Mouse (Mus musculus) CD4-positive, CD25-positive, alpha-beta regulatory T cell, adult 4 months (primary cell): ENCODE results near the gene Kcnrg. TPM values are rescaled to one million over a fixed set of nuclear protein-coding genes. Genes with fewer than 3 reads are reported as not detected.
A peak's percentile ranks its signal among the peaks of the same experiment; 100 is the strongest.

Experiments
- ATAC-seq: one replicate; pipeline ENCODE4 v1.8.0; 2017
- polyA plus RNA-seq, 2 experiments: library from polyadenylated mRNA; unstranded; fragments of 100-300 nt; shearing (Covaris generic); gene quantifications; one replicate each; pipeline ENCODE4 v1.2.1; 2017

Gene Kcnrg
- polyA plus RNA-seq, 2 experiments from 2014 or later = 0.52 to 1.0 TPM

DNA sequence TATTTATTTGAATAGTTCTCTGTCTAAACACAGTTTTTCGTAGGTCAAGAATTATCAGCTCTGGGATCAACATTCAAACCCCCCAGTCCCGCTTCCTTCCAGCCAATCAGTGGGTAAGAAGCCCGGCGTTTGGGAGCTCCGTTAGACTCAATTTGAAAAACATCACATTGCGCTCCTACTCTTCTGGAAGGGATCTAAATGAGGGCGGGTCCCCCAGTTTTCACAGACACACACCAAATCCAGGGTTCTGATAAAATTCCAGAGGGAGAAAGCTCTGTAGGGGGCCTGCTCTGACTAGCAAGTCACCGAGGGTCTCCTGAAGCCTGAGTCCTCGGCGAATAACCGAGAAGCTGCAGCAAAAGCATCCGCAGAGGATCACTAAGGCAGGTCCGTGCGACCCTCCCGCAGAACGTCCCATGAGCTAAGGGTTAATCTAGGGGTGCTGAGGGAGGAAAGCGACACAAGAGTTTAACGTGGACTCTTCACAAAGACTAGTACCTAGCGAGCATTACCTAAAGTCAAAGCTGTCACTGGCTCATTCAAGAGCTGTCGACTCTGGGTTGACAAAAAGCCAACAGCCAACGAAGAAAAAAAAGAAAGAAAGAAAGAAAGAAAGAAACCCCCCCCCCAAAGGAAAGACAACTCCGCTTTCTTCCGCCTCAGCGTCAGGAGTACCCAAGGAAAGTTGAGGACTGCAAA, 40.1 kb downstream of the Kcnrg start:
- ATAC-seq = peak; percentile 3

DNA sequence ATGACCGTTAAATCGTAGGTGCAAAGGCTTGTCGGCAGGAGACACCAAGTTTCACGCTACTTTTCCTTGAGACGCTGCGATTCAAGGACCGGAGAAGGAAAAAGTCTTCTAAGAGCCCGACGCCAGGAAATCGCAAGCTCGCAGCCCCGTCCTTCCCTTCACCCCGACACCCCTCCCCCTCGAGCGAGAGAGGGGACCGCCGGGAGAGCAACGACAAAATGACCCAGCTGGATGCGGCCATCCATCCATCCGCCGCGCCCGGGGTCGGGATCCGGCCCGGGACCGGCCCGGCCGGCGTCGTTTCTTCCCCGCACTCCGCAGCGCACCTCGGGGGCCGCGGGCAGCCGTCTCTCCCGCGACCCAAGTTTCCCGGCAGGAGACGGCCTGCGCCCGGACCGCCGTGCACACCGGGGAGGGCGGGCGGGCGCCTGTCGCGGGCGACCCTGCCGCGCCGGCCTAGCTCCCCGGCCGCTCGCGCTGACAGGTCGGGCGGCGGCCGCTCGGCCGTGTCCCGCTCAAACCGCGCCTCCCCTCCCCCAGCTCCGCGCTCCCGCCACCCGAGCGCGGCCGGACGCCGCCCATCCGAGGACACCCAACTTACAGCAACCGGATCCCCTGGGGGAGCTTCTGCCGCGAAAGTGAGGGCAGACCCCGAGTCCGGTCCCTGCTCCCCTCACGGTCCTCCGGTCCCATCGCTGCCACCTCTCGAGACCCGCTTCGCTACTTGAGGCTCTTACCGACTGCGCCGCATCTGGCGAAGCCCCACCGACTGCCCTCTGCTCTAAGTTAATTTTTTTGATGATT, 40.8 kb downstream of the Kcnrg start:
- ATAC-seq = peak; percentile 15

DNA sequence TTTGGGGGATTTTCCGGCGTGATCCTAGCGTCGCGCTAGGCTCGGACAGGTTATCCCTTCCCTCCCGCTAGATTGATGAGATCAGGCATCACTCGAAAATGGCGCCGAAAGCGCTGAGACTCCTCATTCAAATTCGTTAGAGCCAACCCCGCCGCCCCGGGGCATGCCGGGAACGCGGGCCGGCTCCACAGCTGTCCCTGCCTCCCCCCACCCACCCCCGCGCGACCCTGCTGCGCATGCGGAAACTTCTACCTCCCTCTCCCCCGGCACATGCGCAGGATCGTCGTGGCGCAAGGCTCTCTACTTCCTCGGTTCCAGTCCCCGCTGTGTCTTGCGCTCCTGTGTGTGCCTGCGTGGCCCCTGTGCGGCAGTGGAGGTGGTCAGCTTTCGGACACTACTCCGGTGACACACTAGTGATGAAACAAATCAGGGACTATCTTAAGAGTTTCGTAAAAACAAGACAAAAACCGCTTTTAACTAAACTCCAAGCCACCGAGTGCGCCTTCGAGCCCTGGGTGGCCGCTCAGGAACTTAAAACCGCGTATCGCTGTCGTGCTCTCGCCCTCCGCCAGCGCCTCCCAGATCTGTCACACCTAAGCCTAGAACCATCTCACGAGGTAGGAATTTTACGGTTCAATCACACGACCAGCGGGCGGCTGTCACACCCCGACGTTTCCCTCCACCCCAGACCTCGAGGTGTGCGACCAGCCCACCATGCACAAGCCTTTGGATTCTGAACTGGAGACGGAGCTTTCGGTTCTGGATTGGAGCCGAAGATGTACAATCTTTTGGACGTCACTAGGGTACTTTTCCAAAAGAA, 41.6 kb downstream of the Kcnrg start:
- ATAC-seq = peak; percentile 81

DNA sequence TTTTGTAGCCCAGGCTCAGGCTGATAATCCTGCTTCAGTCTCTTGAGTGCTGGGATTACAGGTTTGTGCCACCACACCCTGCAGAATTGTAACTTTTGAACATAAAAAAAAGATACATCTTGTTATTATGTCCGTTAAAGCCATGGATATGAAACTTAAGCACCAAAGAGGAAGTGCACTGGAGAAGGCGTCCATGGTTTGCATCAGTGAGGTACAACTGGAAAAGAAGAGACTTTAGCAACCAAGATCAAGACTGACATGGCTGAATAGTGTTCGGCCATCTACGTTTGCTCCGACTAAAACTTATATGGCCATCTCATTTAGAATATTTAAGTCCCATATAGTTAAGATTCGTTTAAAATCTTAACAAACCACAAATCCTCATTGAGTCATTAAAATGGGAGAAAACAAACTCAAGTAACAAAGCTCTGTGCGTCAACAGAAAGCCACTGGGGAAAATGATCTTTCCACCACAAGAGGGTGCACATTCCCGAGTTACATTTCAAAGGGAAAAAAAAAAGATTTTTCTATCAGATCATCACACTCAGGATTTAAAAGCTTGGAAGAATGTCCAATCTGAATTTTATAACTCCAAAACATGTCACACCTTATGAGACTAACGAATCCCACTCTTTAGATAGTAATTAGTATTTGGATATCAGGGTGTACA, 43.2 kb downstream of the Kcnrg start:
- ATAC-seq = no peak

DNA sequence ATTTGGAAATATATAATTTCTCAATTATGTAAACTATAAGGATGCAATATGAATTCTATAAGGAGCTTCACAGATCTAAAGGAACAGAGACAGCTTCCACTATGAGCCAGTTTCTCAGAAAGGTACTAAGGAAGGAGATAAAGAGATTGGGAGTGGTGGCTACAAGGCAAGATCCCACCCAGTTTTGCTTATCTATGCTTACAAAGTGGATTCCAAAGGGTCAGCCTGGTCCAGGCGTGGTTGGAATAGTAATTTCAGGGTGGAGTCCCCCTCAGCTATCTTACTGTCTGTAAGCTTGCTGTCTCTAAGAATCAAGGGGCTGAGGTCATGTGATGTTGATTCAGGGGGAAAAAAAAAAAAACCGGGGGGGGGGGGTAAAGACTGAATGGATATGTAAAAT, 49.2 kb downstream of the Kcnrg start:
- no peak for ATAC-seq

DNA sequence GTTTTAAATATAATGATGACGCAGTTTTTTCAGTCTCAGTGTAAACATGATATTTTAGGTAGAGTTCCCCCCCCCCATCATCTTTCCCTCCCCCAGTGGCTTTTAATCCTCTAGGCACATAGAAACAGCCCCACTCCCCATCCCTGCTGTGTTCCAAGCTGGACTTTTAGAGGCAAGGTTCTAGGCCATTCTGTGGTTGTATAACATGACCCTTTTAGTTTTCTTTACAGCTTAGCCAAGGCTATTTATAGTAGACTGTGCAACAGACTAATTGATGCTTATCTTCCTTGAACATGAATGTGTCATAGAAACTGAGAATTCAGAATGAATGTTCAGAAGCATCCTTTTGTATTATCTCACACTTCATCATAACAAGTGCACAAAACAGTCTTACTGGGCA, 54.2 kb downstream of the Kcnrg start:
- no peak for ATAC-seq

DNA sequence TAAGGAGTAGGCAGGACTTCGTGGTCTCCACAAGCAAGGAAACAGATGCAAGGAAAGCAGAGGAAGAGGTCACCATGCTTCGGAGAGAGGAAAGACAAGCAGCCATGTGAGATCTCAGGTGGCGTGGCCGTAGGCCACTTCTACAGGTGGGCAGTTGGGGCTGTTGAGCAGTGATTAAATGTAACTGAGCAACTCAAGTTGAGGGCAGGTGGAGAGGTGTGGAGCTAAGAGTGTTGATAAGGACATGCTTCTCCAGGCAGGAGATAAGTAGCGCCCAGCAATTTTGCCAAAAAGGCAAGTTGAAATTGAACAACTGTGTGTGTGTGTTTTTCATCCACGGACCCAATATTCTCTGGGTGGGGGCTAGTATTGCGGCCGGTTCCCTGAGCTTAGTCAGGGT, 55.0 kb downstream of the Kcnrg start:
- ATAC-seq = no peak

Other genes starting within 250 kb of the Kcnrg start
- 10 to 100 TPM in 1 of 2 experiments, 1 to 10 TPM in 1; 6.5 to 12.3 TPM for gene Ebpl, start 247.0 kb upstream of the Kcnrg start, polyA plus RNA-seq
- gene Kpna3, start 167.6 kb upstream of the Kcnrg start, polyA plus RNA-seq = 10 to 100 TPM; 30.6 to 35.1 TPM
- gene Spryd7, start 50.6 kb upstream of the Kcnrg start, polyA plus RNA-seq = 1 to 10 TPM; 5.2 to 7.7 TPM
- 1 to 10 TPM; 8.9 TPM for gene Trim13, start 9.2 kb upstream of the Kcnrg start, polyA plus RNA-seq